Mouse (Mus musculus) E14TG2a.4 (cell line): Measurements from ENCODE around the gene Hoxa4.

Experiments
- H3K27me3 ChIP-seq: 2 replicates; pipeline ENCODE4 v1.6.1; 2014; ENCODE audit warnings: low read length, control low read depth; ENCODE audit not compliant: insufficient read depth
- H3K36me3 ChIP-seq: 2 replicates; pipeline ENCODE4 v1.6.1; 2014; ENCODE audit warnings: low read length, control low read depth; ENCODE audit not compliant: insufficient read depth
- H3K4me1 ChIP-seq: replicated peaks from 2 replicates; pipeline ENCODE4 v1.6.1; 2014; ENCODE audit warnings: low read depth, low read length, control low read depth
- H3K4me3 ChIP-seq: replicated peaks from 2 replicates; pipeline ENCODE4 v1.5.1; 2014; ENCODE audit warnings: mild to moderate bottlenecking, low read length
- H3K9me3 ChIP-seq: 2 replicates; pipeline ENCODE4 v1.6.1; 2014; ENCODE audit warnings: low read length, control low read depth
- CTCF ChIP-seq: conservative IDR thresholded peaks from 2 replicates; pipeline ENCODE4 v1.5.1; 2014; ENCODE audit warnings: low read length
- NANOG ChIP-seq: IDR thresholded peaks from 2 replicates; pipeline ENCODE4 v1.6.1; 2014; ENCODE audit warnings: borderline replicate concordance, low read length, mixed read lengths
- POU5F1 ChIP-seq: IDR thresholded peaks from 2 replicates; pipeline ENCODE4 v1.6.1; 2014; ENCODE audit warnings: low read length, borderline replicate concordance

Hoxa4 gene

GRCm38 (mm10) chr6:52191860-52192550 is 452 bp upstream of the Hoxa4 start:
- Histone ChIP-seq H3K4me1 (peaks cover 22% of the 10 kb centered on the region), H3K36me3 (no peaks in the 10 kb centered on the region)

GRCm38 (mm10) chr6:52190410-52190809 is 1.1 kb downstream of the Hoxa4 start:
- Histone ChIP-seq H3K27me3 (peaks cover 93% of the 10 kb centered on the region), H3K36me3 (no peaks in the 10 kb centered on the region), H3K4me3 (no peak overlapping the region; the same call in 1 of the 2 replicates), H3K9me3 (no peaks in the 10 kb centered on the region), H3K4me1 (peaks cover 19% of the 10 kb centered on the region)
- TF ChIP-seq NANOG (no peak), POU5F1 (no peak), CTCF (no peak)

More at GRCm38 (mm10) chr6:52191860-52192550, 452 bp upstream of the Hoxa4 start:
- no peaks in the 10 kb centered on the region for H3K9me3 ChIP-seq
- H3K27me3 ChIP-seq = peaks cover 93% of the 10 kb centered on the region
- peak overlapping the region; percentile 85 for H3K4me3 ChIP-seq
- TF ChIP-seq CTCF = no peak
- TF ChIP-seq NANOG = no peak
- no peak for TF ChIP-seq POU5F1

- Histone ChIP-seq H3K27me3 (peaks cover 94% of the 10 kb centered on the region), H3K9me3 (no peaks in the 10 kb centered on the region), H3K36me3 (no peaks in the 10 kb centered on the region), H3K4me1 (peaks cover 19% of the 10 kb centered on the region), H3K4me3 (no peak overlapping the region)
- TF ChIP-seq NANOG (no peak), POU5F1 (no peak), CTCF (no peak)
Observed at GRCm38 (mm10) chr6:52189909-52190308, 1.6 kb downstream of the Hoxa4 start.

- TF ChIP-seq NANOG (no peak), CTCF (no peak), POU5F1 (no peak)
Observed at GRCm38 (mm10) chr6:52189172-52189591, 2.4 kb downstream of the Hoxa4 start.

GRCm38 (mm10) chr6:52186500-52186899 is 5.1 kb downstream of the Hoxa4 start:
- H3K27me3 ChIP-seq = peaks cover 97% of the 10 kb centered on the region
- H3K4me3 ChIP-seq = no peak overlapping the region
- peaks cover 14% of the 10 kb centered on the region for H3K4me1 ChIP-seq
- TF ChIP-seq NANOG (no peak), CTCF (no peak)
- no peaks in the 10 kb centered on the region for H3K9me3 ChIP-seq
- no peaks in the 10 kb centered on the region for H3K36me3 ChIP-seq

More at GRCm38 (mm10) chr6:52189172-52189591, 2.4 kb downstream of the Hoxa4 start:
- Histone ChIP-seq H3K27me3 (peaks cover 94% of the 10 kb centered on the region), H3K9me3 (no peaks in the 10 kb centered on the region), H3K4me3 (no peak overlapping the region), H3K36me3 (no peaks in the 10 kb centered on the region), H3K4me1 (peaks cover 24% of the 10 kb centered on the region)

GRCm38 (mm10) chr6:52185834-52186233 is 5.7 kb downstream of the Hoxa4 start:
- no peaks in the 10 kb centered on the region for H3K9me3 ChIP-seq
- no peaks in the 10 kb centered on the region for H3K36me3 ChIP-seq
- H3K4me3 ChIP-seq = no peak overlapping the region
- TF ChIP-seq NANOG (no peak), CTCF (no peak), POU5F1 (no peak)
- H3K27me3 ChIP-seq = peaks cover 99% of the 10 kb centered on the region
- peaks cover 18% of the 10 kb centered on the region for H3K4me1 ChIP-seq

- TF ChIP-seq POU5F1 = no peak
- no peak for TF ChIP-seq NANOG
- no peak for TF ChIP-seq CTCF
- Histone ChIP-seq H3K27me3 (peaks cover 99% of the 10 kb centered on the region), H3K9me3 (no peaks in the 10 kb centered on the region), H3K4me3 (no peak overlapping the region), H3K4me1 (peaks cover 18% of the 10 kb centered on the region), H3K36me3 (no peaks in the 10 kb centered on the region)
Observed at GRCm38 (mm10) chr6:52185222-52185621, 6.3 kb downstream of the Hoxa4 start.

GRCm38 (mm10) chr6:52184668-52185067 is 6.9 kb downstream of the Hoxa4 start:
- Histone ChIP-seq H3K9me3 (no peaks in the 10 kb centered on the region), H3K4me3 (no peak overlapping the region), H3K27me3 (peaks cover 99% of the 10 kb centered on the region), H3K36me3 (no peaks in the 10 kb centered on the region), H3K4me1 (peaks cover 20% of the 10 kb centered on the region)
- TF ChIP-seq CTCF = no peak
- no peak for TF ChIP-seq POU5F1
- TF ChIP-seq NANOG = no peak
